Mouse (Mus musculus) kidney, postnatal 25 days (tissue): ENCODE results near the gene Inpp5a.

ENCODE experiments used
- DNase-seq, 2 experiments: peaks; one replicate each; pipeline ENCODE4 v3.0.0; 2021; ENCODE audit warnings: mixed read lengths in 2 of 2

The Inpp5a gene

GRCm38 (mm10) chr7:139584221-139585175, 195.6 kb downstream of the Inpp5a start:
- no peak for DNase-seq

- DNase-seq = no peak
These were observed 196.4 kb downstream of the Inpp5a start for GRCm38 (mm10) chr7:139585183-139585821.

GRCm38 (mm10) chr7:139587919-139588318, 199.0 kb downstream of the Inpp5a start:
- no peak for DNase-seq

GRCm38 (mm10) chr7:139590302-139590701, 201.4 kb downstream of the Inpp5a start:
- peak in 1 of 2 experiments; percentile 51 for DNase-seq

- DNase-seq = no peak
These were observed 202.4 kb downstream of the Inpp5a start for GRCm38 (mm10) chr7:139591311-139591710.

DNA sequence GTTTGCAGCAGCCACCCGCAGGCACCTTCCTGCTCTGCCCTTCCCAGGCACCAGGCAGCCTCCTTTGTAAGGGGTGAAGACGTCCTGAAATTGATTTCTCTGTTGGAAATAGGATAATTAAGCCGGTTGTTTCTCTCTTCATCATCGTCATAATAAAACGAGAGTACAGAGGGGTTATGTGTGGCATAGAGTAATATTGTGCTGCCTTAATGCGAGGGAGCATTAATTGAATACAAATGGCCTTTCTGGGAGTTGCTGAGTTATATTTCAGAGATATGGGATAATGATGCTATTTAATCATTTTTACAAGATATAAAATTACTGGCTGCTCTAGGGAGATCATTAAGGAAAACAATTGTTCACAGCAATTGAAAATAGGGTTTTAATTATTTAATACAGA, 206.4 kb downstream of the Inpp5a start:
- no peak for DNase-seq

DNA sequence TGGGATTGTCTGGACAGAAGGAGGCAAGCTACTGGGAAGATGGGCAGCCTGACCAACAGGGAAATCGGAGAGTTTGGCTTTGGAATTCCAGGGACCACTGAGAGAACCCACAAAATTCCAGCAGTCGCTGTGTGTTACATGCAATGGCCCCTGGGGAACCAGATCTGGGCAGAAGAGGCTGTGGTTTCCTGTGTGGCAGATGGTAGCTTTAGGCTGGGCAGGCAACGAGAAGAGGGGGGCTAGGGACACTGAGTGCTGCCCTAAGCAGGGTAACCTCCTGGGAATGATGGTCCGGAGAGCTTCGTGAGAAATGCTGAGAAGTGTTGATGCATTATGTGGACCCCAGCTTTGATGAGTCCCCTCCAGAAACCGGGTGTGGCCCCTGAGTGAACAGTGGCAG, 207.0 kb downstream of the Inpp5a start:
- no peak for DNase-seq

DNA sequence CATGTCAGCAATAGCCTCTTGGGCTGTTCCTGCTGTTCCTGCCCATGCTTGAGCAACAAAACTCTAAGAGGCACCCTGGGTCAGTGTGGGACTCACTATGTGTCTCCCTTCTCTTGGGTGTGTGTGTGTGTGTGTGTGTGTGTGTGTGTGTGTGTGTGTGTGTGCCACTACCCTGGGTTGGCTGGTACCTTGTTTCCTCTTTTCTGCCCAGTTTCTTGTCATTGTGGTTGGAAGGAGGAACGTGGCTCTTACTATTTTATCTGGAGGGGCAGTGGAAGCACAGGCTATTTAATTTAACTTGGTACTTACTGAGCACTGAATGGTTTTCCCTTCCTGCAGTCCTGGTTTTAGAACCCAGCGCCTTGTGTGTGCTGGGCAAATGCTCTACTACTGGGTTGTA, 221.4 kb downstream of the Inpp5a start:
- DNase-seq = no peak

- DNase-seq = peak; percentile 62 to 71
These were observed 227.2 kb downstream of the Inpp5a start for GRCm38 (mm10) chr7:139615767-139616766.

DNA sequence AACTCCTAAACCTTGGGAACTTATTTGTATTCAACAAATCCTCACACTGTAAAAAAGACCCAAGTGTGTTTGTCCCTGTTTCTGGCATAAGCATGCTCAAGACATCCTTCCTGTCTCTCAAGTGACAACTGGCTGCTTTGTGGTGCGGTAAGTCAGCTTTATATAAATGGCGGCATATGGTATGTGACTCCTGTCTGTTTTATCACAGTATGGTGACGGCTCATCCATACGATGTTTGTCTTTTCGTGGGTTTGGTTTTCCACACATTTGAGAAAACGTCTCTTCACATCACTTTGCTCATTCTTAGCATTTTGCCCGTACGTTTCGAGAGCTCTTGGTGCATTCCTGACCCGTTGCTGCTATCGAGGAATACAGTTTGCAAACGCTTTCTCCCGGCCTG, 233.7 kb downstream of the Inpp5a start:
- no peak for DNase-seq

GRCm38 (mm10) chr7:139625156-139625555, 236.2 kb downstream of the Inpp5a start:
- no peak for DNase-seq
